Mouse (Mus musculus) right cerebral cortex, postnatal 25 days (tissue): ENCODE measurements around the gene Coro1c.
A peak's percentile ranks its signal among the peaks of the same experiment; 100 is the strongest.
"Not testable (repeated sequence)": the region's sequence is repeated elsewhere in the genome, so short reads cannot be mapped to it uniquely, and the experiment has no call there.

Experiments
- DNase-seq: peaks from one replicate; pipeline ENCODE4 v3.0.0; 2022

Coro1c gene

DNA sequence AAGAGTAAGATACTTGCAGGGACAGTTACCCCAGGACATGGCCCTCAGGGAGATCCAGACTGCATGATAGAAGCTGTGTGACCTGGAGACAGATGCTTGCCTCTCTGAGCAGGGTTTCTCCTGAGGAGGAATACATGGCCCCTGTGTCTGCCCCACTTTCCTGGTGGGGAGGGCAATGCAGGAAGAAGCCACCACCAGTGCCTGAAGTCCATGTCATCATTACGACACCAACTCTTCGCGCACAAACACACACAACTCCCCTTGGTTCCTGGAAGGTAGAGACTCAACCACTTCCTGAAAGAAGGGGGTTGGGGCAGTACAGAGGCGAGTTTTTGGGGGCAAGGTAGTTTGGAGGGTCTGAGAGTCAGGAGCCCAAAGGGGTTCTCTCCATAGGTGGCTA lies 84.3 kb downstream of the Coro1c start:
- no peak for DNase-seq

DNA sequence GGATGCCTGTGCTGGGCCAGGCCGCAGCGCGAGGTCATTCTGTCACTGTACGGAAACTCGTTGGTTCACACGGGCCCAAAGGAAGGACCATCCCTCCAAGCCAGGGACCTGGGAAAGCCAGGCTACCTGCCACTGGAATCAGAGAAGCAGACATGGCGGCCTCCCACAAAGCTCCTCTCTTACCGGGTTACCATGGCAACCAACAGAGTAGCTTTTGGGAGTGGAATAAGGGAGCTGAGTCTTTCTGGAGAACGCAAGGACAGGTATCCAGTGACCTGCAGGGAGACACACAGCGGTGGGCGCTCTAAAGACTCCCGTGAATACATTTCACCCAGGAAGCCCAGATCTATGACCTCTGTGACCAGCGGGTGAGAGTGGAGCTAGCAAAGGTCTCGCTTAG lies 90.0 kb downstream of the Coro1c start:
- no peak for DNase-seq

DNA sequence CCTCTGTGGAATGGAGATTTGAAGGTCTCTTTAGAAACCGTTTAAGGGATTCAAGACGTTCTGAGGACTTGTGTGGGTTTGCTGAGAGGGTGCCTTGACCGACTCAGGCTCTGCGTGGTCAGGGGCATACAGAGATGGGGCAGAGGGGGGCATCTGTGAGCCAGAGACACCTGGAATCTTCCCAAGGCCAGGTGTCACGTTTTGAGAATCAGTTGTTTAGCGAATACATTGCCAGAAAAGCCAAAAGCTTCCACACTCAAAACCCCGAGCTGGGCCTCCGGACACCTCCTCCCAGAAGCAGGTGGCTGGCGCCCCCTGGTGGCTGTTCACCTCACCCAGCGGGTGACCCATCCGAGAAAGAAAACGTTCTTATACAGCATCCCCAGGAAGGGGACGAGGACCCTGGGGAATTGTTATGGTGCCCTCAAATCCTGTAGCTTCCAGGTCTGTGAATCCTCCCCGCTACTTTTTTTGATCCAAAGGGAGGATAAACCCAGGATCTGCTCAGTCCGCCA lies 92.9 kb downstream of the Coro1c start:
- peak; percentile 58 for DNase-seq

DNA sequence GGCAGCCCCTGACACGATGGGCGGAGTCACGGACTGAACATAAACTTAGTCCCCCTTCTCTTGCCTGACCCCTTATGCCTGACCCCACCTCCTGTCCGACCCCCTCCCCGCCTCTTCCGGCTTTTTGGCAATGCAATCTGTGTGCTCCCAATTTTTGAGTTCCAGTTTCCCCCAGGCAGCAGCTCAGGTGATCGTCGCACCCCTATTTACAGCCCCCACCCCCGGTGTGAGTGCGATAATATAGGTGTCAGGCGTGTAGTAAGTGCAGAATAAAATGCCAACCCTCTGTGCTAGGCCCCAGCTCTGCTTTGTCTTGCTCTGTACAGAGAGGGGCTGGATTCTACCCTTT lies 93.5 kb downstream of the Coro1c start:
- no peak for DNase-seq

DNA sequence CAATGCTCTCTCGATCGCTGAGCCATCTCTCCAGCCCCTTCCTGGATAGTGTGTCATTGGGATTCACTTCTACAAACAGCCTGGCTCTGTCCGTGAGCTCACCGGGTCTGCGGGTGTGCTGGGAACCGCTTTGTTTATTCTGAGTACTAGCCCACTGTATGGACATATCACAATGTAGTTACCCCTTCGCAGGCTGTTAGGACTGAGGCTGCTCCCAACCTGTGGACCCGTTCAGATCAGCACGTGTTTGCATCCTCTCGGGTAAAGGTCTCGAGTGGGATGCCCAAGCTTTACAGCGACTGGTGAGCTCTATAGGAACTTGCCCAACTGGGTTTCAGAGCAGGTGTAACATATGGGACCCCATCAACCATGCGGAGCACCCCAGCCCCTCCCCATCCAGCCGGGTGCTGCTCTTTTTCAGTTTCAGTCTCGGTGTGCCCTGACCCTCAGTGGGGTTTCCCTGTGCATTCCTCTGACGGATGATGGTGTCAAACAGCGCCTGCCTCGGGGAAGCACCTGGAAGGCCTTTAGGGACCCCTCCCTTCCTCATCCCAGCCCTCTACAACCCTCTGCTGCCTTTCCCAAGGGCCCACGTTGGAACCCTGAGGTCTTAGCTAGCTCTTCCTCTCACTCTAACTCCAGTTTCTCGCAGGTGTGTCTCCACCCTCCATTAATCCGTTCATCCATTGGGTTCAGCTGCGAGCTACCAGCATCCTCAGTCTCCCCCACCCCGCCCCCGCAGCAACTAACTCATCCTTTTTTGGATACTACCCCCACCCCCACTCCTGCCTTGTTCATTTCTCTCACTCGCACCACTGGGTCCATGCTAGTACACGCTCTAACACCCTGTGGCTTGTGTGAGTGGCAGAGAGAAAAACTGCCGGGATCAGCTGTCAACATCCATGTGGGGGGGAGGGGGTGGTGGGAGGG lies 94.2 kb downstream of the Coro1c start:
- DNase-seq: no peak

DNA sequence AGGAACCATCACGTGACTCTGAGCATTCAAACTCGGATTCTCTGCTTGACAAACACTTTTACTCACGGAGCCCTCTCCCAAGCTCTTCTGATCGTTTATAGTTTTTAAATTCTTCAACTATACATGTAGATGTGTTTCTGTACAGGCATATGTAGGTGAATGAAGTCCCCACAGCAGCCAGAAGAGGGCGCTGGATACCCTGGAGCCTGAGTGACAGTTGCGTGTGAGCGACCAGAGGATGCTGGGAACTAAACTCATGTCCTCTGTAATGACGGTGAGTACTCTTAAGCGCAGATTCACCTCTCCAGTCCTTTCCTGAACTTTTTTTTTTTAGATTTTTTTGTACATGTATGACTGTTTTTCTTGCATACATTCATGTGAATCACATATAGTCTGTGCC lies 95.0 kb downstream of the Coro1c start:
- DNase-seq: no peak

DNA sequence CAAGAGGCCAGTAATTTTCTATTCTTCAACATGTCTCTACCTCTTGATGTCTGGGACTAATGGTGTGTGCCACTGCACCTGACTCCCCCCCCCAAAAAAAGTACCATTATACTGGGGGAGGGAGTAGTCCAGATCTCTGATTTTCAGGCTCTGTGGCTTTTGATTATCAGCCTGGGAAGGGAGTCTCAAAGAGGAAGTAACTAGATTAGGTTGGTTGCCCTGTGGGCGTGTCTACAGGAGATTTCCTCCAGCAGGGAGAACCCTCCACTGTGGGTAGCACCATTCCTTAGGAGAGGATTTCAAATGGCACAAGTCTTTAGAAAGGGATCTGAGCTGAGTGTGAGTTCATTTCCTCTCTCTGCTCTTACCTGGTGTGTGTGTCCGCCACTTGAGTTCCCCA lies 95.9 kb downstream of the Coro1c start:
- no peak for DNase-seq

DNA sequence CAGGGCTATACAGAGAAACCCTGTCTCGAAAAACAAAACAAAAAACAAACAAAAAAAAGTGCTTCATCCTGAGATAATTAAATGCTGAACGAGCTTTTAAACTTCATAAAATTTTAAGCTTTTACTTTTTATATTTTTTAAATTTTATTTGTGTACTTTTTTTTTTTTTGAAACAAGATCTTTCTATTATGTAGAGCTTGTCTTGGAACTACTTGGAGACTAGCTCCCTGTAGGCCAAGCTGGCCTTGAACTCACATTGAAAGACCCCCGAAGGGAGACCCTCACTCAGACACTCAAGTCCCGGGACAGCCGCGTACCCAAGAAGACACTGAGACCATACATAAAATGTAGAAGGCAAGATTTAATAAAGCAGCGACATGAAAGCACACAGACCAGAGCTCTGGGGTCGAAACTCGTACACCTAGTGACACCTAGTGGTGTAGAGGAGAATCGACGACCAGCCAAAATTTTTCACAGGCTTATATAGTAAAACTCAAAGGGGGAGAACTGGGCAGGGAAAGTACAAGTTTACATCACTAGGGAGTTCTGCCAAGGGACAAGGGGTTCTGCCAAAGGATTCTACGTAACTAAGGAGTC lies 96.6 kb downstream of the Coro1c start:
- not testable (repeated sequence) for DNase-seq

DNA sequence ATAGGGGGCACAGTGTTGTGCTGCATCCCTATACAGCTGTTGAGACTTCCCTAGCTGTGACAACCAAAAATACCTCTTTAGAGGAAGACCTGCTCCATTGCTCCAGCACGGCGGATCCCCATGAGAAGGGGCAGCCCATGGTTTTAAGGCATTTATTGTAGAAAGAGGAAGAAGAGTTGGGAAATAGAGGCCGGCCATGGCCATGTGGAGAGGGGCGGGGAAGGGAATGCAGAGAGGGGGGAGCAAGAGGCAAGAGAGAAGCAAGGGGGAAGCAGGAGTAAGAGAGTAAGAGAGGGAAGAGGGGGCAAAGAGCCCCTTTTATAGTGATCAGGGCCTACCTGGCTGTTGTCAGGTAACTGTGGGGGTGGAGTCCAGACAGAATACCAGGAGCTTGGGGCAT lies 98.4 kb downstream of the Coro1c start:
- DNase-seq: no peak

DNA sequence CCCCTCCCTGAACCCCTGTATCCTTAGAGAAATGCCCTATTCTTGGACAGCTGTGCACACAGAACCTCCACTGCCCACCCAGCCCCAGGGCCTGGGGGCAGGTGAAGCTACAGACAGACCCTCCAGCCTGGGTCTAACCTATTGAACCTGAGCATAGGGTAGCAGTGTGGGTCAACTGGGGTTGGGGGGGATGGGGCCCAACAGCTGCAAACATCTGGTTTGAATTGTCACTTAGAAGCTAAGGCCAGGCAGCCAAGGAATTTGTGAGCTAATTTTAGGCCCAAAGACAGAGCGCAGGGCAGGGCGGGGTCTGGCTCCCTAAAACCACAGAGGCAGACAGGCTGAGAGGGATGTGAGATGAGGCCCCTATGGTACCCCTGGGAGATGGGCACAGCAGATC lies 100.4 kb downstream of the Coro1c start:
- DNase-seq: no peak

DNA sequence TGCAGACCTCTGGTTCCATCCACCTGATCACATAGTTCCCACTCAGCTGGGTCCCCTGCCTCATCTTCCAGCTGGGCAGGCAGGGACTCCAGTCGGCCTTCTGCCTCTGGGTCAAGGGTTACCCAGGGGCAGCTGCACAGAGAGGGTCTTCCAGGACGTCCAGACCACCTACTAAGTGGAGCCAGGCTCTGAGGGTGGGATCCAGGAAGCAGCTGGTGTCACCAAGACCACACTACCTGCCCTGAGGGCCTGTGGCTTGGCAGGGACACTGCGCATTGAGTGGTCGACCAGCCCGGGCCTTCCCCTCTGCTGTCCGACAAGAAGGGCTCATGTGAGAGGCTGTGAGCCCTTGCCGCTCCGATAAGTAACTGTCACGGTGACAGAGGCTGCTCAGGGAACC lies 100.8 kb downstream of the Coro1c start:
- no peak for DNase-seq

DNA sequence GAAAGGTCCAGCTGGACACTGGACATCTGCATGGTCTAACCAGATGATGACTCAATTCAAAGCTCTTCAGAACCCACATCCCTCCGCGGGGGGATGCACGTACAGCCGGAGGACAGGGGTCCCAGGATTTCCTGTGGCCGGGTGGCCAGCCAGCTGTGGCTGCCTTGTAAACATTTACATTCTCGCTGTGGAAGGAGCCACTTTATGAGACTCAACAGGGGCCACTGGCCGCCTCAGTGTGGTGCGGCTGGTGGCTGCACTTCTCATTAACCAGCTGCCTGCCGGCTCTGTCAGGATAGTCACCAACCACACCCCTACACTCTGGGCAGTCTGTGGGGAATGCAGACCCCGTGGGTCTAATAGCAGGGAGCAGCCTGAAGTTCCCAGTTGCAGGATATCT lies 102.1 kb downstream of the Coro1c start:
- no peak for DNase-seq

DNA sequence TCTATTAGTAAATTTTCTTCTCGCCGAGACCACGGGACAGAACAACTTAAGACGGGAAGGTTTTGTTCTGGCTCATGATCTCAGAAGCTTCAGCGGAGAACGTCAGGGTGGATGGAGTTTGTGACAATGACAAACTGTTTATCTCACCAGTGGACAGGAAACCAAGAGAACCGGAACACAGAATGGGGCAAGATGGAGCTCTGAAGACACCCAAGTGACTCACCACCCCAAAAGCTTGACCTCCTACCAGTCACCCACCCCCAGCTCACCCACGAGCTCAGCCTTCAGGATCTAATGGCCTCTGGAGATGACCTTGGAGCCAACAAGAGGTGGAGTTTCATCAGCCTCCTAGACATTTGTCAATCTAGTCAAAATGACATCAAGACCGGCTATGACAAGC lies 103.3 kb downstream of the Coro1c start:
- no peak for DNase-seq

DNA sequence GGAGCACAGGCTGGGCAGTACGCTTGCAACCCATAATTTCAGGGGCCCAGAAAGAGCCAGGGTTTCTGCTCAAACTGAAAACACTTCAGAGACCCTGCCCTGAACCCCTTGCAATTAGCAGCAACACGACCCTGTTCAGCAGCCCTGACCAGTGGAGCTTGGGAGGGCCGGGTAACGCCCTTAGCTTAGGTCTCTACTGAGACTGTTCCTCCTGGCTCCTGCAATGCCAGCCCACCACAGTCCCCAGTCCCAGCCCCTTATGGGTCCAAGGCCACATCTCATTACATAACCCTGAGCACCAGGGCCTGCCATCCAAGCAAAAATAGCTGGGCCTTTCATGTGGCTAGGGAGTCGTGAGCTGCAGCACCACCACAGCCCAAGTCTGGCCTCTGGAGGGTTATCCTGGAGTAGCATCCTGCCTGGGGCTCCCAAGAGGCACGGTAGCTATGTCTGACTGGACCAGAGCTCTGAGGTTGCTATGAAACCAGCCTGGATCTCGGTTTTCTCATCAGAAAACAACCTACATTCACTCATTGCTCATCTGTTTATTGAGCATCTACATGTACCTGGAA lies 104.1 kb downstream of the Coro1c start:
- no peak for DNase-seq

DNA sequence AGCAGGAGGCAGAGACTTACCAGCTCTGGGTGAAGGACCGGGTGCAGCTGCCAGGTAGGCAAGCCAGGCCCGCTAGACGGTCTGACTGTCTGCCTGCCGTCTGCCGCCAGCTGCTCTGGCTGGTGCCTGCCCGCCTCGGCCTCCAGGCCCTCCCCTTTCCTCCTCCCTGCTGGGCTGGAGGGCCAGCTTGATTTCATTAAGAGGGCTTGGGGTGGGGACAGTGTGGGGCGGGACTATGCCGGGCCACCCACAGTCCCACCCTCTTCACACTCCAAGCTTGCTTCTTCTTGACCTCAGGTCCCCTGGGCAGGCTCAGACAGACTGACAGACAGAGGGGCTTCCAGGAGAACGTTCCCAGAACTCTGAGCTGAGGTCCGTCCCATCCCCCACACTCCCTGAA lies 108.3 kb downstream of the Coro1c start, which contains the start of gene Tmem119:
Gene Tmem119 (minus strand): TSS at position 237 of the 400 bp plus-strand sequence.
- DNase-seq: no peak

DNA sequence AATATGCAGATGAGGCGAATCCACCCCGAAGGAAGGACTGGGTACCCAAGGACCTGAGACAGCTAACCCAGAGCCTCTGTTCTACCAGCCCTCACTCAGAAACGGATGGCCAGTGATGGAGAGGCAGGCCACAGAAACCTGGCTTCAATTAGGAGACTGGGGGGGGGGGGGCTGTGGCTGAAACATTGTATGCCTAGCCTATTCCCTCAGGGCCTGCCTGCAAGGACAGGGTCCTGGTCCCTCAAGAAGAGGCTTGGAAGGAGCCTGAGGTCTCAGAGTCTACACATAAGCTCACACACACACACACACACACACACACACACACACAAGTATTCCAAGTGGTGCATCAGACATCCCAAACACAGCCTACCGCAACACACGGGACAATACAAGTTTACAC lies 108.9 kb downstream of the Coro1c start:
- DNase-seq: no peak

DNA sequence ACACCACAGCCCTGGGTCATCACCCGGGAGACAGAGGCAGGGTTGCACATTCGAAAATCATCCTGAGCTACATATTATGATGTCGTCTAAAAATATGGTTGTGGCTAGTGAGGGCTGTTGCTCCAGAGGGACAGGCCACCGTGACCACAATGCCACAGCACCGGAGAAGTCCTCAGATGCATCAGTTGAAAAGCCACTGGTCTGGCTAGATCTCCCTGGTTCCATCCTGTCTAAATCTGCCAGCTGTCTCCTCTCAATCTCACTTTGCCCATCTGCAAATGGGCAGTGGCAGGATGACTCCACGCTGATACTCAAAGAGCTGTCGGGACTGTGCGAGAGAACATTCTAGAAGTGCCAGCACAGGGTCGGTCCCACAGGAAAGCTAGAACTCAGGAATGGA lies 110.0 kb downstream of the Coro1c start:
- DNase-seq: no peak

DNA sequence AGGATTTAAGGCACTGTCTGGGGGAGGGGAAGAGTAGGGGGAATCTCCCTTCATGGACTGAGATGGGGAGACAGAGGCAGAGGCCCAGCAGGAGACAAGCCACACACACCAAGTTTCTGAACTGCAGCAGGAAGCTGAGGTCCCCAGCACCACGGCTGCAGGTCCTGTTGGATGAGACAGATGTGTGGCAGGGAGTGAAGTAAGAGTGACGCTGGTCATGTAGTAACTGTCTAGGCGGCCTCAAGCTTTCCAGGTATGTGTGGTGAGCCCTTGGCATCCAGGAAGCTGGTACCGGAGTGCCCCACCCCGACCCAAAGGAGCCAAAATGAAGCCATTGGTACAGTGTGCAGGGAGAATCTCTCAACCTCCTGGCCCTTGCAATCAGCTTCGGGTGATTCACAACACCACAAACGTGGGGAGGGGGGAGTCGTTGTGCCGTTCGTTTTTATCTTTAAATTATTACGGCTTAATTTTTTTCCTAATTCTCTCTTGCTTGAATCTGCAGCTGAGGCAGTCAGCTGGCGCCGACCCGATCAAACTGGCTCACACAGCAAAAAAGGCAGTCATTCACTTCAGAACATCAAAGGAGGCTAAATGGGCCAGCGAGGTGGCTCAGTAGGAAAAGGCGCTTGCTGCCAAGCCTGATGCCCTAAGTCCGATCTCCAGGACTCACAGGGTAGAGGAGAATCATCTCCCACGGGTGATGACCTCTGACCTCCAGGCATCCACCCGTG lies 111.2 kb downstream of the Coro1c start:
- DNase-seq: no peak

DNA sequence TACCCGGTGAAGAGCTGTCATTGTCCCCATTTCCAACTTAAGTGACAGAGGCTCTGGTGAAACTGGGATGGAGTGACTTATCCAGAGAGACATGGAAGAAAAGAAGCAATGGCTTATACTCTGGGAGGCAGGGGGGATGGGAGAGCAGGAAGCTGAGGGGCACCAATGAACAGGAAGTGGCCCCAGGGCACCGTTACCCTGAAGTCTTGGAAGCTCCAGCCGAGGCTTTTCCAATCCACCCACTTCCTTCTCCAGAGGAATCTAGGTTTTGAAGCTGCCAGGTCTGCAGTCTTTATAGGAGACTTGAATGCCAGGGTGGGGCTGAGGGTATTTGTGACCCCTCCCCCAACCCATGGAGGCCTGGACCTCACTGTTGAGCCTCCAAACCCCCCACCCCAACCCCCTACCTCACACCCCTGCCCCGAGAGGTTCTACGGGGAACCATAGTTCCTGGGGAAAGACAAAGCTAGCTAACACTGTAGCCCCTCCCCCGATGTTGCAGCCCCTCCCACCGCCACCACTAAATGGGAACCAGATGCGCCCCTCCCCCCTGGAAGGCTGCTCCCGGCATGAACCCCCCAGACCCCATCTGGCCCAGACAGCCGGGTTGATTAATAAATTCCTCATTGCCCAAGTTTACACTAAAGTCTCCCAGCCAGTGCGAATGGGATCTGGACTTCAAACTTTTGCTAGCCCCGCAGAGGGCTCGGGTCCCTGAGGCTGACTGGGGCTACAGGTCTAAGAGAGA lies 112.0 kb downstream of the Coro1c start:
- DNase-seq: no peak
